Mouse (Mus musculus): Measurements from ENCODE around the gene Mcts2.

- no peak for TF ChIP-seq CTCF (IDR thresholded peaks at IDR 0.05; ENCODE audit: low read depth, low read length)
- TF ChIP-seq POLR2A (IDR thresholded peaks at IDR 0.05; ENCODE audit: borderline replicate concordance, low read depth, low read length): no peak
These were observed 49.5 kb upstream of the Mcts2 start for GRCm38 (mm10) chr2:152637381-152637780.

Measured in bone marrow macrophage, adult 2 months (primary cell).